Mouse (Mus musculus): ENCODE measurements around the gene Hc.

Hc gene

GRCm38 (mm10) chr2:34956941-34957340 is 104.3 kb downstream of the Hc start:
- DNase-seq (ENCODE audit: extremely low spot score, low read depth, low spot score) = no peak

- no peak for DNase-seq (ENCODE audit: extremely low spot score, low read depth, low spot score)
These were observed 106.9 kb downstream of the Hc start for GRCm38 (mm10) chr2:34954344-34954743.

DNA sequence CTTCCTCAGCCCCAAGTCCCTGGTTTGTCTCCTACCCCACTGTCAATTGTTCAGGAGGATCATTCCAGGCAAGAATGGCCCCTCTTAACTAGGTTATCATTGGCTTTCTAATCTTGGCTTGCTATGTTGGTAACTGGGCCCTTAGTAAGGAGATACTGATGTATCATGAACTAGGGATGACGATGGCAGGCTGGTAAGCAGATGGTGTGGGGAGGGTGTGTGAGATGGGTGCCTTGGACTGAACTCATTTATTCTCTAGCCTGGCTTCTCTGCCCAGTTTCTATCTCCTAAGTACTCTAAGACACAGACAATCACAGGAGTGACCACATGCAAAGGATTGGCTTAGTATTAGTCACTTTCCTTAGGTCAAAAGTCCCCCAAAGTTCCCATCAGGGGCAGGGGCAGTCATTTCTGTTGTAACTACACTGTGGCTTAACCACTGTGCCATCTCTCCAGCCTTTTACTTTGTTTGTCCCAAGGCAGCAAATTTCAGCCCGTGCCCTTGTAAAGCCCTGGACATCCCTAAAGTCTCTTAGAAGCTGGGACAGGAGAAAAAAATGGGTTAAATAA is 107.6 kb downstream of the Hc start:
- DNase-seq (ENCODE audit: extremely low spot score, low read depth, low spot score) = no peak

- no peak for DNase-seq (ENCODE audit: extremely low spot score, low read depth, low spot score)
These were observed 108.2 kb downstream of the Hc start for GRCm38 (mm10) chr2:34953018-34953417.

GRCm38 (mm10) chr2:34951469-34951868 is 109.8 kb downstream of the Hc start:
- DNase-seq (ENCODE audit: extremely low spot score, low read depth, low spot score) = no peak

GRCm38 (mm10) chr2:34948622-34949021 is 112.6 kb downstream of the Hc start:
- no peak for DNase-seq (ENCODE audit: extremely low spot score, low read depth, low spot score)

DNA sequence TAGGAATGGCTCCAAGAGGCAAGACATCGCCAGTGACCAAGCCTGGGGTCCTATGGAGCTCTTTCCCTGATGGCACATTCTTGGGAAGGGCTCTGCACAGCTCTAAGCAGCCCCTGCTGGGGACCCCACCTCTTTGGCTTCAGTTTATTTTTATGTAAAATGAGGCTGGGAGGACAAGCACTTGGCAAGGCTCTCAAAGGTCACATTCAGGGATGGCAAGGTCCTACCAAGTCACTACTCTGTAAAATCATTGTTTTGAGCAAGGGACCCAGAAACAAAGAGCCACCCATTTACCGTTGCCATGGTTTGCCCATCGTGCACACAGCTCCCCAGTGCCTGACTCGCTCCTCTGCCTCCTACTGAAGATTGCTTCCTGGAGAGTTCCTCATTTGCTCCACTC is 115.2 kb downstream of the Hc start:
- DNase-seq (ENCODE audit: extremely low spot score, low read depth, low spot score) = no peak

GRCm38 (mm10) chr2:34945580-34945979 is 115.7 kb downstream of the Hc start:
- no peak for DNase-seq (ENCODE audit: extremely low spot score, low read depth, low spot score)

GRCm38 (mm10) chr2:34944761-34945160 is 116.5 kb downstream of the Hc start:
- no peak for DNase-seq (ENCODE audit: extremely low spot score, low read depth, low spot score)

DNA sequence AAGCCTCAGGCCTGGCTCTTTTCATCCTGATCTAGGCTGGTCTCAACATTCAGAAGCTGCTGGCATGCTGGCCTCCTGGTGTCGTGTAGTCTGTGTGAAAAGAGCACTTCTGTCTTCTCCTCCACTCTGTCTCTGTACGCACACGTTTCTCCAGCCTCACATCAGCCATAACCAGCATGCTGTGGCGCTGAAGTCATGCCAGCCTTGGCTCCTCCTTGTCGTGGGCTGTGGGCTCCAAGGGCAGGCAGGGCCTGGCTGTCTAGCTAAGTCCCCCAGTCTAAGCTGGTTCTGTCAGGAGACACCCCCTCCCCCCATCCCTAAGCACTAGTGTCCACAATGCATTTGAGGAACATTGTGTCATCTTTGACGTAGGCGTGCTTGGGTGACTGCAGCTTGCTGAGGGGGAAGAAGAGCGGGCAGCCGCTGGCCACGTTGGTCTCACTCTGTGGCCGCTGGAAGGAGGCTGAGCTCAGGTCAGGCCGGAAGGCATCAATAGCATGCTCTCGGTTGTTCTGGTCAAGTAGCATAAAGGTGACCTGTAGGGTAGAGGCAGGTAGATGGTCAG is 117.6 kb downstream of the Hc start:
- no peak for DNase-seq (ENCODE audit: extremely low spot score, low read depth, low spot score)

GRCm38 (mm10) chr2:34941061-34941675 is 120.1 kb downstream of the Hc start:
- DNase-seq (ENCODE audit: extremely low spot score, low read depth, low spot score) = no peak

DNA sequence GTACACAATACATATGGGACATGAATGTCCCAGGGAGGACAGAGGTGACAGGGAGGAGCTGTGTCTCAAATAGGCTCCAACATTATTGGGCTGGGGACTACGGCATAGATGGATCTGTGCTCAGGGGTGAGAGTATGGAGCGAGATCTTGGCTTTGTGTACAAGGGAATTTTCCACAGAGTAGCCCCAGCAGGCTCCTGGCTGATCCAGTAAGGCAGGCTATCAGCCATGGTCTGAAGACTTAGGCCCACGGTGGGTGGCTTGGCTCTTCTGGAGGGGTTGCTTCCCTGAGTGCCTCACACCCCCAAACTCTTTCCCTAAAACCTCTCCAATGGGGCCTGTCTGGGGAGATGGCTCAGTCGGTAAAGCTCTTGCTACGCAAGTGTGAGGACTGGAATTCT is 121.0 kb downstream of the Hc start:
- DNase-seq (ENCODE audit: extremely low spot score, low read depth, low spot score) = no peak

GRCm38 (mm10) chr2:34938269-34939208 is 122.7 kb downstream of the Hc start:
- DNase-seq (ENCODE audit: extremely low spot score, low read depth, low spot score) = no peak

GRCm38 (mm10) chr2:34937460-34937859 is 123.8 kb downstream of the Hc start:
- DNase-seq (ENCODE audit: extremely low spot score, low read depth, low spot score) = no peak

All from hindlimb bud, embryonic 11.5 days (tissue).